14 mouse cellular contexts compared by ENCODE assay signal in genomic region chr5:149286021-149286420, GRCm38 (mm10). TPM values are rescaled to one million over a fixed set of nuclear protein-coding genes. Genes with fewer than 3 reads are reported as not detected.
DNase-seq lines count a peak whose midpoint lies in the region; ATAC-seq and TF ChIP-seq lines count a peak whose summit lies in the region.
"Had no signal": no experiment of that assay in that cellular context is flagged by ENCODE, and none has a peak within 500 bp of the region (broad histone marks: within the 10 kb centered on the region; RNA-seq: fewer than 3 reads in every experiment).

No protein-coding gene starts in this region.

- DNase-seq in adrenal gland, postnatal 14 days: peak; percentile 20
- DNase-seq in adrenal gland, adult 8-10 months: no peak
- DNase-seq in liver, postnatal 0 days: no peak
- no peak for DNase-seq in liver
- peak; percentile 31 to 59 for DNase-seq in cerebellum, postnatal 14 days
- no peak for DNase-seq in ovary, postnatal 14 days (ENCODE audit: low spot score)
- no peak for DNase-seq in T-cell, adult 2 months (ENCODE audit: low spot score)
- DNase-seq: gastrocnemius, postnatal 36 days; right cerebral cortex, postnatal 4 days had no signal

- H3K9me3 ChIP-seq in liver, postnatal 0 days (ENCODE audit: low read length): no peaks in the 10 kb centered on the region
- H3K9me3 ChIP-seq: embryonic facial prominence, embryonic 15.5 days; hindbrain, embryonic 15.5 days had no signal

- no peak overlapping the region for H3K4me3 ChIP-seq in liver, postnatal 0 days (ENCODE audit: low read depth, low read length)
- H3K4me3 ChIP-seq: embryonic facial prominence, embryonic 15.5 days; hindbrain, embryonic 15.5 days; myocyte had no signal

- H3K4me1 ChIP-seq in liver, postnatal 0 days (ENCODE audit: insufficient read depth): no peaks in the 10 kb centered on the region

- WGBS in liver, postnatal 0 days (ENCODE audit: insufficient replicate concordance): 54% methylated on average over 7 of the region's 7 CpGs

- no peak for TF ChIP-seq EP300 in liver, postnatal 0 days (IDR thresholded peaks at IDR 0.05; ENCODE audit: low read depth)

- ATAC-seq in liver, postnatal 0 days: no peak
- 0 out of 2 replicates have a peak, but pooled peaks have one; percentile 5 for ATAC-seq in monocyte, adult 5-6 weeks (replicated peaks; ENCODE audit: insufficient number of reproducible peaks, low FRiP score, low TSS enrichment, poor library complexity, severe bottlenecking)
- ATAC-seq: activated CD4-positive, CD25-positive, alpha-beta regulatory T cell, adult 4 months had no signal

- H3K27ac ChIP-seq in liver, postnatal 0 days (ENCODE audit: low read depth): no peak overlapping the region
- H3K27ac ChIP-seq: embryonic facial prominence, embryonic 15.5 days; hindbrain, embryonic 15.5 days had no signal

- peak; percentile 54 for TF ChIP-seq CTCF in liver, postnatal 0 days (IDR thresholded peaks at IDR 0.05; ENCODE audit: low read depth)

- H3K27me3 ChIP-seq in liver, postnatal 0 days (ENCODE audit: insufficient read depth, low read length): no peaks in the 10 kb centered on the region
- H3K27me3 ChIP-seq: hindbrain, embryonic 15.5 days had no signal

- H3K9ac ChIP-seq in liver, postnatal 0 days (replicated peaks): no peak overlapping the region
- H3K9ac ChIP-seq: embryonic facial prominence, embryonic 15.5 days; hindbrain, embryonic 15.5 days had no signal

- H3K36me3 ChIP-seq in liver, postnatal 0 days (replicated peaks; ENCODE audit: insufficient read depth, low read length): 0 out of 2 replicates have a peak, but pooled peaks cover 2% of the 10 kb centered on the region
- H3K36me3 ChIP-seq: embryonic facial prominence, embryonic 15.5 days; hindbrain, embryonic 15.5 days had no signal

- H3K4me2 ChIP-seq in liver, postnatal 0 days (ENCODE audit: low read depth, low read length): no peak overlapping the region
- H3K4me2 ChIP-seq: embryonic facial prominence, embryonic 15.5 days; hindbrain, embryonic 15.5 days had no signal

RNA-seq across cellular contexts. Expression of gene Alox5ap, which starts 21.5 kb away (rescaled TPM):
- total RNA-seq in adrenal gland, postnatal 14 days (2021): 7.8 and 17.6 TPM in 2 replicates
- 10 to 100 TPM; 14.1 to 24.7 (median 21.0) TPM for total RNA-seq in adrenal gland, adult 8-10 months (2022)
- polyA plus RNA-seq in liver, postnatal 0 days (2015; fragmentation: Nextera tagmentation; extraction: Ambion mirVana): 68.2 and 69.3 TPM in 2 replicates
- total RNA-seq in monocyte, adult 5-6 weeks (2017): 440 to 1,079 TPM (median 1,051 TPM) in 3 replicates

Comparison
In these comparisons a context has a peak if more than half of its experiments do, and no peak if none do; other contexts are left out.
1. DNase-seq: peak in adrenal gland, postnatal 14 days (single experiment) and cerebellum, postnatal 14 days (2 of 2); none in adrenal gland, adult 8-10 months (single experiment), liver, postnatal 0 days (single experiment), liver (single experiment), ovary, postnatal 14 days (single experiment) and T-cell, adult 2 months (single experiment).
2. RNA of gene Alox5ap, which starts 21.5 kb away (total RNA-seq): 440 to 1,079 TPM in monocyte, adult 5-6 weeks; 14.1 to 24.7 TPM in adrenal gland, adult 8-10 months and 7.8 to 17.6 TPM in adrenal gland, postnatal 14 days; every median in the first group is over 10 times any median in the second.